Mouse (Mus musculus) heart, adult 18-20 months (tissue): ENCODE data around the gene Lrrc63. TPM values are rescaled to one million over a fixed set of nuclear protein-coding genes. Genes with fewer than 3 reads are reported as not detected.
"Not testable (repeated sequence)": the region's sequence is repeated elsewhere in the genome, so short reads cannot be mapped to it uniquely, and the experiment has no call there.

ENCODE experiments used
- DNase-seq, 2 experiments: peaks; one replicate each; pipeline ENCODE4 v3.0.0; 2021 to 2022; ENCODE audit warnings: mixed read lengths in 1 of 2
- long read RNA-seq, 2 experiments: library from polyadenylated mRNA; stranded (forward); transcript quantifications; one replicate each; pipeline ENCODE4 v2.0.0; 2021
- total RNA-seq, 2 experiments: library from RNA; stranded (reverse); gene quantifications; 2 replicates each; pipeline ENCODE4 v1.2.3; 2021

Lrrc63 gene
- not detected for total RNA-seq
- long read RNA-seq, experiment 1, result 0 reads
- long read RNA-seq, experiment 2, result 0 reads

DNA sequence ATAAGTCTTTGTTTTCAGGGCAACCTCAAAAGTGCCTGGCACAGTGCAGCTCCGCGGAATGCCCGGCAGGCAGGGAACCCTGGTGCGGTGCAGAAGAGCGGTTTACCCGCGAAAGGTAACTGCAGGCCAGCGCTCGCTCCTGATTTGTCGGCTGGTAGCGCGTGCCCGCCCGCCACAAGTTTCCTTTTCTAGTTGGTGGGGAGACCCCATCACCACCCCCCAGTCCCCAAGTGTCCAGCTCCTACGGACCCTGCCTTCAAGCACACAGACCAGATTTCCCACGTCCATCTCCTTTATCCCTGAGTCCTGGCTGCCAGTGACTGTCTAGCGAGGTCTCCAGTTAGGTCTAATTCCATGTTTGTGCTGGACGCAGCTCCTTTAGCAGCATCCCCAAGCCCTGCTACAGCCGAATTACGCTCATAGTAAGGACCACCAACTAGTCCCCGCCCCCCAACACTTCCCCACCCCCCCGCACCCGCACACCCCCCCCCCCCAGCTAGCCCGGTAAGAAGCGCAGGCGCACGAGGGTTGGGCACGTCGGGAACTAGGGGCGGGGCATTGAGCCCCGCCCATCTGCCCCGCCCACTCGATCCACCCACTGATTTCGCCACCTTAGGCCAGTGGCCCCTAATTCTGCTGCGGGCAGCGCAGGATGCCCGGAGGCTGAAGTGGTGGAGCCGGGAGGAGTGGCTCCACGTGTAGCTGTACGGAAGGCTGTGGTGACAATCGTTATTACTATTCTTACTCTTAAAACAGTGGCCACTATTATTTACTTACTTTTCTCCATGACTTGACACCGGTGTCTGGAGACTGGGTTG, at the start of gene Lrrc63, which contains the start of gene Lcp1:
Gene Lrrc63, minus strand, starts transcription at position 381 of the 818 bp plus-strand sequence.
Gene Lcp1, plus strand, starts transcription at position 601 of the 818 bp plus-strand sequence.
- DNase-seq, result peak; percentile 73 to 78

DNA sequence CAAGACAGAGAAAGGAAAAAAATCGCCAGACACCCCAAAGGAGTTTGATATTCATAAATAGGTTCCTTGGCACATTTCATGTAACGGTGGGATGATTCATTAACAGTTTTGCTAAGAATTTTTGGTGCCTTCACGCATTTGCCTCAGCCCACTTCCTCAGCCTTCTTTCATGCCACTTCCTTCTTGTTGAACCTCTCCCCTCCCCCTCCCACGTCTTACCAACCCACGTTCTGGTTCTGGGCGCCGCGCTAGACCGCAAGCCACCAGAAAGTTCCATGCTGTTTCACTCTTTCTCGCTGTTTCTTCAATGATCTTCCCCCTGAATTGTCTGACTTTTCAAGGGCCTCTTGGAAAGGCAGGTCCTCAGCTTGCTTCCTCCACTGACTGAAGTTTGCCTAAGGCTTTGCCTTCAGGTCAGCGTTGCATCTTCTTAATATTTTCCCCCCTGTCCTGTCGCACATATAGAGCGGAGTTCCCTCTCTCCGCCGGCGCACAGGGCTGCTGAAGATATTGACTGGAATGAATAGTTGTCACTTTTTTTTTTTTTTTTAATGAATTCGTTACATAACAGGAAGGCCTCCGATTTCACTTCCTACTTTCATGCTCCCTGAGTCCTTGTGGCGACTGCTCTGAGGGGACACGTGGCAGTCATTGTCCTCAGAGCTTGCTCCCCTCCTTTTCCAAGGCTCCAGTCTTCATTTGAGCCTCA, 48.7 kb upstream of the Lrrc63 start:
- peak in 1 of 2 experiments; percentile 55 for DNase-seq

DNA sequence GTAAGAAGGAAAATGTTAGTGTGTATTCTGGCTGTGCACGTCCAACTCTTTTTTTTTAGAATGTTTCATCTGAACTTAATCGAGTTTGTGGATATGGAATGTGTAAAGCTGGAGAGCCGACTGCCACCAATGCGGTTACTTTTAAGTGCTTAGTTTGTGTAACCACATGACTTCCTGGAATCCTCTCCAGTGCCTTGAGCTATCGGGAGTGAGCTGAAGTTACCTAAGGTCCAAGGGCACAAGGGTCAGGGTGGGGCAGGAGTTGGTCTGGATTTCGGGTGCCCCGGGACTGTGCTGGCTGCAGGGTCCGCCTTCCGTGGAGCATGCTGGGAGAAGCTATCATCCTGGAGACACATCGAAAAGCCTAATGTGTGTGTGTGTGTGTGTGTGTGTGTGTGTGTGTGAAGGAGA, 48.1 kb upstream of the Lrrc63 start:
- DNase-seq, result no peak

DNA sequence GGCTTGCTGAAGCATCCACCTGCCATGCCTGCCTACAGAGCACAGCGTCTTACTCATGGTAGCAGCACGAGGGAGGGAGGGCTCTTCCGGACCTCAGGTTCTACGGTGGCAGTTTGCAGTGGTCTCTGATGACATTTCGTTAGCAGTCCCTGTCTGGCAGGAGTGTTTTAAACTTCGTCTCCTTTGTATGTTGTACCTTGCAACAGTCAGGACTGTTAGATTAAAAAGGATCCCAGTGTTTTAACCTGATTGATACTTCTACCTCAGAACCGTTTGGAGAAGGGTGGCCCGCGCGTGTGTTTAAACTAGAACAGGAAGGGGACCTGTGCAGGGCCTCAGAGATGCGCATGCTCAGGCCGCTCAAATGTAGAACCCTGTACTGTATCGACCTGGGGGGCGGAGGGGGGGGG, 47.7 kb upstream of the Lrrc63 start:
- no peak for DNase-seq

DNA sequence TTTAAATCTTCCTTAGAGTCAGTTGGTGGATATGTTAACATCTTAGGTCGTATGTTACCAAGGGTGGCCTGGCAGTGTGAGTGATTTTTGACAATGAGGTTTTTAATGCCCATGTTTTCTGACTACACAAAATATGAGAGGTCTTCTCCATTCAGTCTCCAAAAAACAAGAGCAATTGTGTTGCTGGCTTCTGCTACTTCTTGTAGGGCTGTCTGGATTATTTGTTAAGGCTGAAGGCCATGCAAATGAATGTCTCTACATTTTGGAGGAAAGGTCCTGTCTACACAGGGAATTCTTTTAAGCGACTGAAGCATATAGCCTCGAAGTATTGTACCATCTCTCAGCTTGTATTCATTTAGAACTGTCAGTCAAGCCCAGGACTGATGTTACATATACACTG, 46.7 kb upstream of the Lrrc63 start:
- DNase-seq, result no peak

DNA sequence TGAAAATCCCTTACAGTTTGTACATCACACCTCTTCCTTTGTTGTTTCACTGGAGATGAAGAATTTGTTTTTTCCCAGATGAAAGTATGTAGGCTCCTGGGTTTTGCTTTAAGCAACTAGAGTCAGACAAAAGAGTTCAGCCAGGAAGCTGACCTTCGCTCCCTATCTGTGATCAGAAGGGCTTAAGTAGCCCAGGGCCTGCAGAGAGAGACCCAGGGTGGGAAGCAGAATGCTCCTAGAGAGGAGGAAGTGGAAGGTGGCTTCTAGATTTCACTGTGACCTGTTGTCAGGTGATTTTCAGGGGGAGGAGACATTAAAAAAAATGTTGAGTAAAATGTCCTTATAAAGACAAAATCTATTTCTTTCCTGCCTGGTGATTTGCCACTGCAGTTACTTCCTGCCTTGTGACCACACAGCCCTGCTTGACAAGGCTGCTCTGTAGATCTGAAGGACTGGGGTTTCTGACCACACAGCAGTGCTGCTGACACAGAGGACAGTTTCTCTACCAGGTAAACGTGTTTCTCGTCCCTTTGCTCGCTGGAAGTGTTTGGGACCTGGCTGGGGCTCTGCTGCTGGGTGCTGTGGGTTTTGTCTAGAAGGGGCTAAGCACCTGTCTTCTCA, 45.9 kb upstream of the Lrrc63 start:
- DNase-seq, result peak; percentile 25 to 44

DNA sequence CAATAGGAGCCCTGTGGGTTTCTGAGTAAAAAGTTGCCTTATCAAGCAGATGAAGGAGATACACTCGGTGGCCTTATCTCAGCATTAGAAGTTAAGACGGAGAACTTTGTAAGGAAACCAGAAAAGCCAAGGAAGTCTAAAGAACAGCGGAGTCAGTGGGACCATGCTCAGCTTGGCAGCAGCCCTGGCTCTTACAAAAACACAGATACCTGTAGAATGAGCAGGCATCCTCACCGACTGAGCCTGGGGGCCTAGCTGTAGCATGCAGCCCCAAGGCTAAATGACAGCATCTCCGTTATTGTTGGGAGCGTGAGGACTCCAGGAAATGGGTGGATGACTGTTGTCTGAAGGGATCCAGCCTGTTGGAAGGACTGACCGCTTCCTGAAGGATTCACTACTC, 45.1 kb upstream of the Lrrc63 start:
- DNase-seq, result no peak

DNA sequence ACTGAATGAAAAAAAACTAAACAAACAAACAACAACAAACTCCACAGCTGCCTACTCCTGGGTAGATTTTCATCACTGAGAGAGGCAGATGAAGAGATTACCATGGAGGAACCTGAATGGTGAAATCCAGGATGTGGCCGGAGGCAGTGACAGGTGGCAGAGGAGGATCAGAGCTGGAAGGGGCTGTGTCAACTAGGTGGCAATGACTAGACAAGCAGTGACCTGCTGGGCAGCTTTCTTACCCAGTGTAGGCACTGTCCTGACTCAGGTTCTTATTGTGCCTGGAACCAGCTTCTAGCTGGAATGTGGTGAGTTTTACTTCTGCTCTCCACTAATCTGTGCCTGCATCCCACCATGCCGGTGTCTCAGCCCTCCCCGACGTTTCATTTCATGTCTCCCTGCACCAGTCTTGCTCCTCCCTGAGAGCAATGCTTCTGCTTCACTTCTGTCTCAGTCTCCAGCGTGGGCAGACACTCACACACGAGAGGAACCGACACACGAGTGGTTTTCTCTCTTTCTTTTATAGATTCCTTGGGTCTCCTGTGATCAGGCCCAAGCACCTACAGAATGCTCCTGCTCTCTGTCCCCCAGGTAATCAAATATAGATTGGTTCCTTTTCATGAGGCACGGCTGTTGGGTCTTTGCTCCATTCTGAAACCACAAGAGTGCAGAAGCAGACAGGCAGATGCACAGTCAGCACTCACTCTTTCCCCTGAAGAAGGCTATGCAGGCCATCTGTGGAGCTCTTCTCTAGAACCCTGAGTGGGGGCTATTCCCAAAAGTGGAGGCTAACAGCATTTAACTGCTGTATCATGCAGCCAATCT, 44.3 kb upstream of the Lrrc63 start:
- DNase-seq, result no peak

DNA sequence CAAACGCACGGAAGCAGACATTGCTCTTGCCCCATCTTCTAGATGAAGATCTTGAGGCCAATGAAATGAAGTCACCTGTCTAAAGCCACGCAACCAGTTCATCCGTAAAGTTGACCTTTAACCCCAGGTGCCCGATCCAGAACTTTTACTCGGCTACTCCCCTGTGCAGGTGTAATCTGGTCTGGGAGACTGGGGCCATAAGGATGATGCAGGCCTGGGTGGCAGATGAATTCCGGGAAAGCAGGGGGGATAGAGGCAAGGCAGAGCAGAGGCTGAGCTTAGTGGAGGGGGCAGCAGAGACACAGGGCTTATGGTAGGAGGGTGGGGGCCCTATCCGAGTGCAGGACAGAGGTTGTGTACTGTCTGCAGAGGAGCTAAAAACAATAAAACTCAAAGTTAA, 43.6 kb upstream of the Lrrc63 start:
- no peak for DNase-seq

DNA sequence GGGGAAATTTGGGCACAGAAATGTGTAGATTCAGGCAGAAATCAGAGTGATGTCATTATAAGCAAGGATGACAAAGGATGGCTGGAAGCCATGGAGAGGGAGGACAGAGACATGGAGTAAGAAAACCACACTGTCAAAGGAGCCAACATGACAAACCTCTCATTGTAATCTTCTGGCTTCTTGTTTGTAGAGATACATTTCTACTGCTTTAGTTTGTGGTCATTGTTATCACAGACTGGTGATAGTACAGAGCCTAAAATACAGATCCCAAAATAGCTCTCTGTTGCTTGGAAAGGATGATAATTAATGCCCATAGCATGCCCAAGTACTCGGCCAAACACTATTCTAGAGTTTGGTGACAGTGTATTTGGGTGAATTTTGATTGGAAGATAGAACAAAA, 39.9 kb upstream of the Lrrc63 start:
- no peak for DNase-seq

DNA sequence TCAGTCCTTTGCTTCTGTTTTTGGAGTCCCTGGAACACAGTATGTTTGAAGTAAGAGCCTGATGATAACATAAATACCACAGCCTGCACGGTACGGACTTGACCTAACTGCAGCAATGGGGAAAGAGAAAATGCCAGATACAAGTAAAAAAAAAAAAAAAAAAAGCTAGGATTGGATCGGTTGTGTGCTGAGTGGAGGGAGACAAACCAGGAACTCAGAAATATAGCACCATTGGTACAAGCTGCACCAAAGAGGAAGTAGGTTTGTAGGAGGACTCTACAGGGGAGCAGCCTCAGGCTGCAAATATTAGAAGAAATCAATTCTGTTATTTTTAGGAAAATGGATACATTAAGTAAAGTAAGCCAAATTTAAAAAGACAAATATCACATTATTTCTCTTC, 37.8 kb upstream of the Lrrc63 start:
- no peak for DNase-seq

DNA sequence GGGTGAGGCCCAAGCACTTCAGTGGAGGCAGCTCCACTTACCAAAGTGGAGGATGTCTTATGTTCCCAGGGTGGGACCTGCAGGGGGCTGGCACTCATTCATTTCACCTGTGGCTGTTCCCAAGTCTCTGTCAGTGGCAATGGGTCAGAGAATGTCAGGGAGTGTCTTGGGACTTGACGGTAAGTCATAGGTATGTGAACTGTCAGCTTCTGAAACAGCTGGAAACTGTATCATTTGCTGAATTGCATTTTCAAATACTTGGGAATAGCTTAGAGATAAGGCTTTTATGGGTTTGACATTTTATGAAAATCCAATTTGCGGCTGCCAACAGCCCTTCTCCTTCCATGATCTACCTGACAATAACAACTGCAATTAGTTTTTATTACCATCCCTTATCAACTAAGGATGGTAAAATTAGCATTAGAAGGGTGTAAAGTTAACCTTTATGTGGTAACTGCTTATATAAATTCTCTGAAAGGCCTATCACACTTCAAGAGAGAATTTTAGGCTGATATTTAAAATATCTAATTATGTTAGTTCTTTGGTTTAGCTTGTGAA, 35.0 kb upstream of the Lrrc63 start:
- no peak for DNase-seq

DNA sequence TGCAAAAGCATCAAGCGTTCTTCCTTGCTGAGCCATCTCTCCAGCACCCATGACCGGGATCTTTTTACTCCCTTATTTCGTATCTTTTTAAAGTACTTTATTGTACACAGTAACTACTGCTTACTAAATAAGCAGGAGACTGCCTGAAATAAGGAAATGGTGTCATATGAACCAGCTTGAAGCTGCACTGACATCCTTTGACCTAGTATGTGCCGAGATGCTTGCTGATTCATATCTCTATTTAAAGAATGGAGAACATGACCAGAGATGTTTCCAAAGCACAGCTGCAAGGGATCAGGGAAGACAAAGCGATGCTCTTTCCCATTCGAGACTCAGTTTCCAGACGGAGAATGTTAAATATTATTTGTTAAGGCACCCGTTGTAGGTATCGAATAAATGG, 33.7 kb upstream of the Lrrc63 start:
- DNase-seq, result peak in 1 of 2 experiments; percentile 43

DNA sequence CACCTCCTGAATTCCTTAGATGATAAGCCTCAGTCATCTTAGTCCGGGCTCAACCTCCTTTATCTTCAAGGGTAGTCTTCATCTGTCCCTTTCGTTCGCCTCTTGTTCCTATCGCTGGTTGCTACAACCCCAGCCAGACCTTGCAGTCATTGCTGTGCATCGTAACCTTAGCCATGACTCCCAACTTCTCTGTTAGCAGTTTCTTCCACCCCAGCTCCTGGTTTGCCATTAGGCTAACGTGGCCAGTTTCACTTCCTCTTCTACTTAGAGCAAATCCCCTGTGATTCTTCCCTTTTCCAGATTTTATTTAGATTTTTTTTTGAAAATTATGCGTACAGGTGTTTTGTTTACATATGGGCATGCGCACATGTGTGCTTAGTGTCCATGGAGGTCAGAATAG, 33.2 kb upstream of the Lrrc63 start:
- DNase-seq, result peak in 1 of 2 experiments; percentile 56

DNA sequence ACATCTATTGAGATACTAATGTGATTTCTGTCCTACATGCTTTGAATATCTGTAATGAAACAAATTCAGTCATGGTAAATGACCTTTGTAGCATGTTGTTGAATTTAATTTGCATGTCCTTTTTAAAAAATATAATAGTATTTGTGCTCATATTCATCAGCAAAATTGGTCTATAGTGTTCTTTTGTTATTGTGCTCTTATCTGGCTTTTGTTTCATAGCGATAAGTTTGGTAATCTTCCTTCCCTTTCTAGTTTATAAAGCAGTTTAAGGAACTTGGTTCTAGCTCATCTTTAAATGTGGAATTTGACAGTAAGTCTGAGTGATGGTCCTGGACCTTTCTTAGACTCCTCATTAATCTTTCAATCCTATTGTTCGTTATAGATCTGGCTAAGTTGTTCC, 28.7 kb upstream of the Lrrc63 start:
- DNase-seq, result no peak

DNA sequence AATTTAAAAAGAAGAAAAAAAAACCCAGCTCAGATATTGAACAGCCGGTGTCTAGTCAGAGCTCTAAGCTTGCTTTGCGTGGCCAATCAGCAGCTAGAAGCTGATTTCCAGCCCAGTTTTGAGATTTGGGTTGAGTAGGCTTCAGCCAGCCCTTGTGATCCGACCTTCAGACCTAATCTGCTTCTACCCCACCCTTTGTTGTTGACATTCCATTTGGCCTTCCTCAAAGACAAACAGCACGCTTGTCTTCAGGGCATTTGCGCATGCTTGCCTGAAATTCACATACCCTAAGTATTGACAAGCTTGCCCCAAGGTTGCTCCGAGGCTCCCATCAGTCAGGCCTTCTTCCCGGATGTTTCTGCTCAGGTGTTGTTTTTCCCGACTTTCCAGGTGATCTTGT, 23.8 kb upstream of the Lrrc63 start:
- no peak for DNase-seq

DNA sequence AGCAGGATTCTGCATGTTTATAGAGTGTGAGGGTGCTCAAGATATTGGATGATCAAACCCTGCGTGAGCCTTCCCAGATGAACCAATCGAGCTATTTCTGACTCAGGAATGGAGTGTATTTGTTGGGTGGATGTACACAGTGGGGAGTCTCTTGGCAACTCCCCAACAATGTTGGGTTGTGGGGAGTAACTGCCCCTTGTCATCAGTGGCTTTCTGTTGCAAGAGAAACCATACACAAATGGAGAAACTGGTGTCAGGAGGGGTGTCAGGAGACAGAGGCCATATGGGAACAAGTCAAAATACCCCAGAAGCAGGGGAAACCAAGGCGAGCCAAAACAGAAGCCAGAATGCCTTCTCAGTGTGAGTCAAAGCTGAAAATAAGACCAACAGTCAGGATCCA, 20.5 kb upstream of the Lrrc63 start:
- DNase-seq, result no peak

DNA sequence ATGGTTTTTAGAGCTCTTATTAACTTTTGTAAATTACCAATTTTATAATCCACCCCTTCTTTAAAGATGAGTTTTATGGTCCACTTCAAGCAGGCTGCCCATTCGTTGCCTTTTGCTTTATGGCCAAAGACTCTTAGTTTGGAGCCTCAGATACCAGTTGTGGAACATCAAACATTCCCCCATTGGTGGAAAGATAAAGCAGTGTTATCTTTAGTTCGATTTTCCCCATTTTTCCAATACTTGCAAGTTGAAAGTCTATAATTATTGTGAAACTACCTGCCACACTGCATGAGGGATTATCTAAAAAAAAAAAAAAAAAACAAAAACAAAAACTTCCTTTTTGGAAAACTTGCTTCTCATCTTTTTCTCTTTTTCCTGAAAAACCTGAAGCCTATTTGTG, 20.0 kb upstream of the Lrrc63 start:
- DNase-seq, result no peak

DNA sequence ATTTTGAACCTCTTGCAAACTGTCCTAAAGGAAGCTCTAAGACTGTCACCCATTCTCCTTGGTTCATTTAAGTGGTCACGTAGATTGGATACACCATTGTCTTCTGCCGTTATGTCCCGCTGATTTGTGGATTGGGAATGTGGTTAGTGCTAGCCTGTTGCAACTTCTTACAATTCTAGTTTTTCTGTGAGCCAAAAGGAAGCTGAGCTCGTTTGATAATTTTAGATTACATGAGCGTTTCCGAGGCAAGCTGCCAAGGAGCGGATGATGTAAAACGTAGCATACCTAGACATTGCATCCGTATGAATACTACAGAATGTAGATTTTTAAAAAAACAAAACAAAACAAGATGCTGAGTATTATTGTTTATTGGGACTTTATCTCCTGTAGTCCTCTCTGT, 17.5 kb upstream of the Lrrc63 start:
- DNase-seq, result peak; percentile 10 to 15

DNA sequence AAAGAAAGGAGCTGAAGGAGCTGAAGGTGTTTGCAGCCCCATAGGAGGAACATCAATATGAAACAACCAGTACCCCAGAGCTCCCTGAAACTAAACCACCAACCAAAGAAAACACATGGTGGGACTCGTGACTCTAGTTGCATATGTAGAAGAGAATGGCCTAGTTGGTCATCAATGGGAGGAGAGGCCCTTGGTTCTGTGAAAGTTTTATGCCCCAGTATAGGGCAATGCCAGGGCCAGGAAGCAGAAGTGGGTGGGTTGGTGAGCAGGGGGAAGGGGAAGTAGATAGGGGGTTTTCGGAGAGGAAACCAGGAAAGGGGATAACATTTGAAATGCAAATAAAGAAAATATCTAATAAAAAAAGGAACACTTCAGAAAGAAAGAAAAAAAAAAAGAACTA, 17.0 kb upstream of the Lrrc63 start:
- DNase-seq, result not testable (repeated sequence)

DNA sequence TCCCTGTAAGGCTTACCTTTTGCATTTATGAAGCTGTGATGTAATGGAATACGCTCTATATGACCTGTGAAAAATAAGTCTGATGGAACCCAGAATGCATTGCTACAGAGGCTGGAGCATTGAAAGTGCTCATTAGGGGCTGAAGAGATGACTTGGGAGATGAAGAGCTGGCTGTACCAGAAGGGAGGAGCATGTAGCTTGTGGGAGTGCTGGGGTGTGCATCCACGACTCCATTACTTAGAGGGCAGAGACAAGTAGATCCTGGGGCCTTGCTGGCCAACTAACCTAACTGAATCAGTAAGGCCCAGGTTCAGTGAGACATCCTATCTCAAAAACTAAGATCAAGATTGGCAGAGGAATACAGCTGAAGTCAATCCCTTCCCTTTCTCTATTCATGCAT, 8.5 kb upstream of the Lrrc63 start:
- DNase-seq, result no peak

DNA sequence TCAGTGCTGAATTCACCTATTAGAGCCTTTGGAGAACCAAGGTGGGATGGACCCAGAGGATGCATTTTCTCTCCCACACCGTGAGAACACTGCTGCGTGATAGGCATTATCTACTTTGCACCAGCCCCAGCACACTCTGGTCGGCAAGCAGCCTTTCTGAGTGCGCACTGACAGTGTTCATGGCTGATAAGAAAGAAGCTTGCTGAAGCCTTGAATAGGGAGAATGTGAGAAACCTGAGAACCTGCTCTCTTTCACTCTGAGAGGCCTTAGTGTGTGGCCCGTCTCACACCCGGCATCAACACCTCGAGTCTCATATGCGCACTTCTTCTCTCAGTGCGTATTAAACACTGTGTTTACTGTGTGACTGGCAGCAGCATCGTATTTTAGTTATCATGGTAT, 7.8 kb upstream of the Lrrc63 start:
- no peak for DNase-seq
